Mouse (Mus musculus) thymus, adult 2 months (tissue): ENCODE measurements around the gene Ppm1b.

Experiments
- CTCF ChIP-seq: fragments of 200-500 bp; IDR thresholded peaks from 2 replicates; pipeline ENCODE4 v1.5.1; 2012; ENCODE audit warnings: mild to moderate bottlenecking, control low read depth, low read length, moderate library complexity, borderline replicate concordance; ENCODE audit not compliant: control insufficient read depth, poor library complexity, insufficient read depth; ENCODE audit errors: extremely low read depth
- POLR2A ChIP-seq: fragments of 200-500 bp; IDR thresholded peaks from 2 replicates; pipeline ENCODE4 v1.6.1; 2012; ENCODE audit warnings: mild to moderate bottlenecking, low read length, control low read depth, moderate library complexity; ENCODE audit not compliant: control insufficient read depth, poor library complexity, insufficient read depth; ENCODE audit errors: extremely low read depth

DNA sequence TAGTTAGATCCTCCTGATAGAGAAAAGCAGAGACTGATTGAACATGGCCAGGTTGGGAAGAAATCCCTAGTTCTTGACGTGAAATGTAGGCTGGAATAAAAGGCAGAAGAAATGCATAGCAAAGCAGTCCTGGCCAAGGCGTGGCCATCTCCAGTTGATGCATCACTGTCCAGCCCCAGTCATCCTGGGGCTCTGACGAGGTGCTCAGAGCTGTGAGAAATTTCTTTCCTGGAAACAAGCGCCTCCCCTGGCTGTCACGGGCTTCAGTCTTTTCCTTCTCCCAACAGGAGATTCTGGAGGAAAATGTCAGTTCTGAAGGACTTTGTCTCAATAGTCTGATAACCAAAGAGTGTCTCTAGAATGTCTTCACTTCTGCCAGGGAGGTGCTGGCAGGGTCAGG, 74.1 kb downstream of the Ppm1b start:
- TF ChIP-seq CTCF: no peak
- TF ChIP-seq POLR2A: no peak
